Mouse (Mus musculus) liver, embryonic 11.5 days (tissue): Measurements from ENCODE around the gene Ifngr1. TPM values are rescaled to one million over a fixed set of nuclear protein-coding genes. Genes with fewer than 3 reads are reported as not detected.
A peak's percentile ranks its signal among the peaks of the same experiment; 100 is the strongest.
"Not testable (repeated sequence)": the region's sequence is repeated elsewhere in the genome, so short reads cannot be mapped to it uniquely, and the experiment has no call there.

ENCODE experiments used
- ATAC-seq: fragments of 200-750 bp; cut with Nextera tagmentation; replicated peaks from 2 replicates; pipeline ENCODE4 v1.8.0; 2017; ENCODE audit warnings: moderate number of reproducible peaks, mild to moderate bottlenecking, moderate TSS enrichment, moderate library complexity; ENCODE audit not compliant: low FRiP score
- DNase-seq: peaks from one replicate; pipeline ENCODE4 v3.0.0-alpha.2; 2017; ENCODE audit warnings: low spot score
- H3K27ac ChIP-seq: fragments of 300-500 bp; sonication (generic); 2 replicates; pipeline ENCODE4 v1.5.1; 2014; ENCODE audit warnings: mild to moderate bottlenecking, low read depth, low read length, control low read depth
- H3K27me3 ChIP-seq: fragments of 300-500 bp; sonication (generic); replicated peaks from 2 replicates; pipeline ENCODE4 v1.6.1; 2014; ENCODE audit warnings: low read length, mixed read lengths; ENCODE audit not compliant: control insufficient read depth, insufficient read depth
- H3K36me3 ChIP-seq: fragments of 300-500 bp; sonication (generic); 2 replicates; pipeline ENCODE4 v1.6.1; 2014; ENCODE audit warnings: mild to moderate bottlenecking, low read length, moderate library complexity, mixed read lengths; ENCODE audit not compliant: control insufficient read depth, insufficient read depth
- H3K4me1 ChIP-seq: fragments of 300-500 bp; sonication (generic); replicated peaks from 2 replicates; pipeline ENCODE4 v1.6.1; 2014; ENCODE audit warnings: low read length, mixed read lengths; ENCODE audit not compliant: control insufficient read depth, insufficient read depth
- H3K4me2 ChIP-seq: fragments of 300-500 bp; sonication (generic); 2 replicates; pipeline ENCODE4 v1.6.1; 2014; ENCODE audit warnings: mild to moderate bottlenecking, control low read depth, moderate library complexity
- H3K4me3 ChIP-seq: fragments of 300-500 bp; sonication (generic); 2 replicates; pipeline ENCODE4 v1.5.1; 2014; ENCODE audit warnings: low read depth, low read length, control low read depth
- H3K9ac ChIP-seq: fragments of 300-500 bp; sonication (generic); 2 replicates; pipeline ENCODE4 v1.6.1; 2014; ENCODE audit warnings: low read depth, low read length, control low read depth
- H3K9me3 ChIP-seq: fragments of 300-500 bp; sonication (generic); 2 replicates; pipeline ENCODE4 v1.6.1; 2016; ENCODE audit warnings: low read length, inconsistent platforms, mixed read lengths; ENCODE audit not compliant: control insufficient read depth
- WGBS: fragments of 180-500 bp; shearing (Covaris S2); extraction: QIAGEN DNeasy Blood & Tissue Kit; methylation state at CpG from one replicate; pipeline ENCODE4 v1.1.7; 2014; 5-methylcytosine and 5-hydroxymethylcytosine counted together
- polyA plus RNA-seq: library from polyadenylated mRNA; unstranded; fragments of >200 nt; fragmentation: Nextera tagmentation; extraction: Ambion mirVana; gene quantifications from 2 replicates; pipeline ENCODE4 v1.2.1, GENCODE M21; 2014

Ifngr1 gene
- polyA plus RNA-seq, 1 experiment from 2014 or later: 53.7 TPM

- Histone ChIP-seq H3K36me3 (no peaks in the 10 kb centered on the region), H3K9me3 (no peaks in the 10 kb centered on the region), H3K4me3 (peak overlapping the region; percentile 78), H3K4me1 (peaks cover 29% of the 10 kb centered on the region), H3K4me2 (peak overlapping the region; percentile 64), H3K27ac (no peak overlapping the region), H3K9ac (no peak overlapping the region), H3K27me3 (no peaks in the 10 kb centered on the region)
- no peak for DNase-seq
- 79% methylated on average over 3 of the region's 3 CpGs for WGBS
- ATAC-seq: no peak
Observed at GRCm38 (mm10) chr10:19594201-19594905, 2.6 kb downstream of the Ifngr1 start.

GRCm38 (mm10) chr10:19596866-19597265 is 5.1 kb downstream of the Ifngr1 start:
- Histone ChIP-seq H3K9me3 (no peaks in the 10 kb centered on the region), H3K36me3 (peaks cover 10% of the 10 kb centered on the region), H3K27me3 (no peaks in the 10 kb centered on the region), H3K27ac (no peak overlapping the region), H3K4me1 (peaks cover 19% of the 10 kb centered on the region), H3K9ac (no peak overlapping the region), H3K4me2 (no peak overlapping the region), H3K4me3 (no peak overlapping the region)
- no peak for DNase-seq
- WGBS: 67% methylated on average over 4 of the region's 4 CpGs
- no peak for ATAC-seq

- H3K9me3 ChIP-seq: no peaks in the 10 kb centered on the region
- 83% methylated on average over 11 of the region's 11 CpGs for WGBS
- no peak overlapping the region for H3K9ac ChIP-seq
- ATAC-seq: no peak
- no peak overlapping the region for H3K27ac ChIP-seq
- H3K4me3 ChIP-seq: no peak overlapping the region
- peaks cover 13% of the 10 kb centered on the region for H3K4me1 ChIP-seq
- H3K27me3 ChIP-seq: no peaks in the 10 kb centered on the region
- DNase-seq: no peak
- peaks cover 17% of the 10 kb centered on the region for H3K36me3 ChIP-seq
- no peak overlapping the region for H3K4me2 ChIP-seq
Observed at GRCm38 (mm10) chr10:19598091-19598490, 6.3 kb downstream of the Ifngr1 start.

- ATAC-seq (no peak), DNase-seq (no peak)
- no peak overlapping the region for H3K4me3 ChIP-seq
- H3K4me1 ChIP-seq: peaks cover 6% of the 10 kb centered on the region
- H3K9me3 ChIP-seq: no peaks in the 10 kb centered on the region
- H3K9ac ChIP-seq: no peak overlapping the region
- no peaks in the 10 kb centered on the region for H3K27me3 ChIP-seq
- no peak overlapping the region for H3K4me2 ChIP-seq
- peaks cover 17% of the 10 kb centered on the region for H3K36me3 ChIP-seq
- WGBS: 74% methylated on average over 6 of the region's 6 CpGs
- H3K27ac ChIP-seq: no peak overlapping the region
Observed at GRCm38 (mm10) chr10:19599331-19600092, 7.8 kb downstream of the Ifngr1 start.

GRCm38 (mm10) chr10:19600093-19600420 is 8.3 kb downstream of the Ifngr1 start:
- no peak for DNase-seq
- Histone ChIP-seq H3K4me2 (no peak overlapping the region), H3K4me1 (0 out of 2 replicates have a peak, but pooled peaks cover 2% of the 10 kb centered on the region), H3K36me3 (peaks cover 17% of the 10 kb centered on the region), H3K9ac (no peak overlapping the region), H3K27me3 (no peaks in the 10 kb centered on the region), H3K9me3 (no peaks in the 10 kb centered on the region), H3K27ac (no peak overlapping the region), H3K4me3 (no peak overlapping the region)
- no peak for ATAC-seq
- 90% methylated on average over 3 of the region's 3 CpGs for WGBS

- WGBS: 12% methylated on average over 1 of the region's 1 CpGs
- not testable (repeated sequence) for H3K4me1 ChIP-seq, H3K9me3 ChIP-seq, H3K4me3 ChIP-seq, ATAC-seq, H3K4me2 ChIP-seq, H3K9ac ChIP-seq, H3K27ac ChIP-seq, DNase-seq, H3K27me3 ChIP-seq
- peaks cover 20% of the 10 kb centered on the region for H3K36me3 ChIP-seq
Observed at GRCm38 (mm10) chr10:19601502-19601901, 9.8 kb downstream of the Ifngr1 start.

- Histone ChIP-seq H3K27me3 (no peaks in the 10 kb centered on the region), H3K4me3 (no peak overlapping the region), H3K4me1 (no peaks in the 10 kb centered on the region), H3K36me3 (peaks cover 32% of the 10 kb centered on the region), H3K9me3 (no peaks in the 10 kb centered on the region), H3K4me2 (no peak overlapping the region), H3K9ac (no peak overlapping the region), H3K27ac (no peak overlapping the region)
- no peak for DNase-seq
- 87% methylated on average over 6 of the region's 6 CpGs for whole genome bisulfite sequencing
- no peak for ATAC-seq
Observed at GRCm38 (mm10) chr10:19603231-19603630, 11.5 kb downstream of the Ifngr1 start.

GRCm38 (mm10) chr10:19609125-19609524 is 17.4 kb downstream of the Ifngr1 start:
- H3K27me3 ChIP-seq: no peaks in the 10 kb centered on the region
- H3K9me3 ChIP-seq: no peaks in the 10 kb centered on the region
- WGBS: 78% methylated on average over 14 of the region's 14 CpGs
- H3K27ac ChIP-seq: no peak overlapping the region
- DNase-seq (no peak), ATAC-seq (no peak)
- no peak overlapping the region for H3K4me2 ChIP-seq
- H3K36me3 ChIP-seq: peaks cover 21% of the 10 kb centered on the region
- no peak overlapping the region for H3K4me3 ChIP-seq
- no peaks in the 10 kb centered on the region for H3K4me1 ChIP-seq
- no peak overlapping the region for H3K9ac ChIP-seq

GRCm38 (mm10) chr10:19611616-19612015 is 19.9 kb downstream of the Ifngr1 start:
- Histone ChIP-seq H3K36me3 (peaks cover 17% of the 10 kb centered on the region), H3K4me1 (no peaks in the 10 kb centered on the region)
- 50% methylated on average over 2 of the region's 2 CpGs for WGBS

More at GRCm38 (mm10) chr10:19611616-19612015, 19.9 kb downstream of the Ifngr1 start:
- Histone ChIP-seq H3K4me3 (no peak overlapping the region), H3K27ac (no peak overlapping the region), H3K9ac (no peak overlapping the region), H3K9me3 (no peaks in the 10 kb centered on the region), H3K27me3 (no peaks in the 10 kb centered on the region), H3K4me2 (no peak overlapping the region)
- no peak for ATAC-seq
- no peak for DNase-seq
